Mouse (Mus musculus) liver, adult 2 months (tissue): ENCODE data around the gene Hemk1. TPM values are rescaled to one million over a fixed set of nuclear protein-coding genes. Genes with fewer than 3 reads are reported as not detected.
A peak's percentile ranks its signal among the peaks of the same experiment; 100 is the strongest.

Source experiments
- DNase-seq: peaks from one replicate; pipeline ENCODE4 v3.0.0-alpha.2; 2011; ENCODE audit warnings: low read depth, low spot score; ENCODE audit errors: extremely low read depth
- H3K27ac ChIP-seq: fragments of 200-500 bp; replicated peaks from 2 replicates; pipeline ENCODE4 v1.5.1; 2012; ENCODE audit warnings: low read depth, mild to moderate bottlenecking, control low read depth, inconsistent platforms, low read length; ENCODE audit not compliant: insufficient read depth
- H3K27me3 ChIP-seq: fragments of 200-500 bp; 2 replicates; pipeline ENCODE4 v1.6.1; 2012; ENCODE audit warnings: mild to moderate bottlenecking, moderate library complexity, low read length, inconsistent platforms; ENCODE audit not compliant: control insufficient read depth, insufficient read depth
- H3K36me3 ChIP-seq: fragments of 200-500 bp; 2 replicates; pipeline ENCODE4 v1.6.1; 2012; ENCODE audit warnings: low read length, inconsistent platforms; ENCODE audit not compliant: control insufficient read depth, insufficient read depth
- H3K4me1 ChIP-seq: fragments of 200-500 bp; 2 replicates; pipeline ENCODE4 v1.6.1; 2011; ENCODE audit warnings: low read length; ENCODE audit not compliant: control insufficient read depth, insufficient read depth
- H3K4me3 ChIP-seq: fragments of 200-500 bp; 2 replicates; pipeline ENCODE4 v1.5.1; 2011; ENCODE audit warnings: low read depth, mild to moderate bottlenecking, control low read depth, low read length, moderate library complexity; ENCODE audit not compliant: insufficient read depth
- H3K79me2 ChIP-seq: fragments of 200-500 bp; 2 replicates; pipeline ENCODE4 v1.6.1; 2012; ENCODE audit warnings: inconsistent platforms, mild to moderate bottlenecking, low read length, moderate library complexity; ENCODE audit not compliant: control insufficient read depth, insufficient read depth
- H3K9ac ChIP-seq: fragments of 200-500 bp; 2 replicates; pipeline ENCODE4 v1.6.1; 2012; ENCODE audit warnings: low read depth, mild to moderate bottlenecking, control low read depth, inconsistent platforms, low read length
- CTCF ChIP-seq: fragments of 200-500 bp; IDR thresholded peaks from 2 replicates; pipeline ENCODE4 v1.5.1; 2011; ENCODE audit warnings: low read depth, low read length, control low read depth
- POLR2A ChIP-seq: fragments of 200-500 bp; IDR thresholded peaks from 2 replicates; pipeline ENCODE4 v1.6.1; 2011; ENCODE audit warnings: low read length, control low read depth; ENCODE audit not compliant: insufficient read depth; ENCODE audit errors: extremely low read depth
- WGBS: fragments of 180-500 bp; shearing (Covaris S2); methylation state at CpG from one replicate; pipeline ENCODE4 v1.1.7; 2018; 5-methylcytosine and 5-hydroxymethylcytosine counted together
- polyA plus RNA-seq: library from polyadenylated mRNA; depleted of rRNA; stranded (reverse); fragments of >200 nt; gene quantifications from 2 replicates; pipeline ENCODE4 v1.2.3, GENCODE M21; 2012
- total RNA-seq: library from RNA; depleted of rRNA; stranded (reverse); fragments of >200 nt; gene quantifications from 2 replicates; pipeline ENCODE4 v1.2.3, GENCODE M21; 2014

The Hemk1 gene
- total and polyA plus RNA-seq, 2 experiments = 18.4 to 28.1 TPM

- peaks cover 20% of the 10 kb centered on the region for H3K27me3 ChIP-seq
- H3K4me3 ChIP-seq = no peak overlapping the region
- DNase-seq = no peak
- no peak overlapping the region for H3K27ac ChIP-seq
- no peaks in the 10 kb centered on the region for H3K4me1 ChIP-seq
- H3K79me2 ChIP-seq = no peaks in the 10 kb centered on the region
- WGBS = 18% methylated on average over 5 of the region's 5 CpGs
- H3K36me3 ChIP-seq = no peaks in the 10 kb centered on the region
- no peak for TF ChIP-seq CTCF
- TF ChIP-seq POLR2A = no peak
- no peak overlapping the region for H3K9ac ChIP-seq
Observed at GRCm38 (mm10) chr9:107375451-107375850, 37.3 kb upstream of the Hemk1 start.

GRCm38 (mm10) chr9:107374623-107375022 is 36.5 kb upstream of the Hemk1 start:
- Histone ChIP-seq H3K9ac (no peak overlapping the region), H3K36me3 (no peaks in the 10 kb centered on the region), H3K27me3 (peaks cover 16% of the 10 kb centered on the region; the same call in 1 of the 2 replicates), H3K4me1 (no peaks in the 10 kb centered on the region), H3K27ac (no peak overlapping the region), H3K79me2 (no peaks in the 10 kb centered on the region), H3K4me3 (no peak overlapping the region)
- WGBS = 6% methylated on average over 8 of the region's 8 CpGs
- peak; percentile 16; the same call in 1 of the 2 replicates for TF ChIP-seq CTCF
- TF ChIP-seq POLR2A = no peak
- no peak for DNase-seq

GRCm38 (mm10) chr9:107372441-107372840 is 34.3 kb upstream of the Hemk1 start:
- 60% methylated on average over 4 of the region's 4 CpGs for WGBS
- H3K27ac ChIP-seq = no peak overlapping the region
- no peaks in the 10 kb centered on the region for H3K36me3 ChIP-seq
- peaks cover 9% of the 10 kb centered on the region; the same call in 1 of the 2 replicates for H3K27me3 ChIP-seq
- DNase-seq = no peak
- no peak overlapping the region for H3K4me3 ChIP-seq
- H3K79me2 ChIP-seq = no peaks in the 10 kb centered on the region
- no peaks in the 10 kb centered on the region for H3K4me1 ChIP-seq
- TF ChIP-seq POLR2A = no peak
- TF ChIP-seq CTCF = no peak
- no peak overlapping the region for H3K9ac ChIP-seq

- no peak for TF ChIP-seq POLR2A
- TF ChIP-seq CTCF = no peak
- H3K9ac ChIP-seq = no peak overlapping the region
- peaks cover 4% of the 10 kb centered on the region; the same call in 1 of the 2 replicates for H3K27me3 ChIP-seq
- no peaks in the 10 kb centered on the region for H3K4me1 ChIP-seq
- H3K27ac ChIP-seq = no peak overlapping the region
- H3K4me3 ChIP-seq = no peak overlapping the region
- H3K36me3 ChIP-seq = no peaks in the 10 kb centered on the region
- no peak for DNase-seq
- 14% methylated on average over 4 of the region's 4 CpGs for WGBS
- no peaks in the 10 kb centered on the region for H3K79me2 ChIP-seq
Observed at GRCm38 (mm10) chr9:107370106-107370463, 31.9 kb upstream of the Hemk1 start.

- 34% methylated on average over 10 of the region's 10 CpGs for WGBS
- Histone ChIP-seq H3K4me1 (no peaks in the 10 kb centered on the region), H3K27ac (no peak overlapping the region), H3K27me3 (no peaks in the 10 kb centered on the region), H3K36me3 (no peaks in the 10 kb centered on the region), H3K79me2 (no peaks in the 10 kb centered on the region), H3K4me3 (no peak overlapping the region), H3K9ac (no peak overlapping the region)
- TF ChIP-seq POLR2A (no peak), CTCF (no peak)
- DNase-seq = no peak
Observed at GRCm38 (mm10) chr9:107369270-107370105, 31.3 kb upstream of the Hemk1 start.

- Histone ChIP-seq H3K27ac (no peak overlapping the region), H3K4me1 (no peaks in the 10 kb centered on the region), H3K9ac (no peak overlapping the region), H3K27me3 (no peaks in the 10 kb centered on the region), H3K36me3 (no peaks in the 10 kb centered on the region), H3K79me2 (no peaks in the 10 kb centered on the region), H3K4me3 (no peak overlapping the region)
- TF ChIP-seq POLR2A = no peak
- no peak for TF ChIP-seq CTCF
- WGBS = 81% methylated on average over 1 of the region's 1 CpGs
- DNase-seq = no peak
Observed at GRCm38 (mm10) chr9:107368302-107368701, 30.2 kb upstream of the Hemk1 start.
